Mouse (Mus musculus) embryonic facial prominence, embryonic 11.5 days (tissue): Measurements from ENCODE around the gene 4931422A03Rik. TPM values are rescaled to one million over a fixed set of nuclear protein-coding genes. Genes with fewer than 3 reads are reported as not detected.

ENCODE experiments used
- ATAC-seq: fragments of 200-750 bp; cut with Nextera tagmentation; replicated peaks from 2 replicates; pipeline ENCODE4 v1.8.0; 2017; ENCODE audit warnings: low read depth; ENCODE audit not compliant: insufficient number of reproducible peaks, low FRiP score, low TSS enrichment
- DNase-seq: peaks from one replicate; pipeline ENCODE4 v3.0.0-alpha.2; 2015; ENCODE audit warnings: low spot score
- H3K27ac ChIP-seq: fragments of 300-500 bp; sonication (generic); replicated peaks from 2 replicates; pipeline ENCODE4 v1.5.1; 2014; ENCODE audit warnings: mild to moderate bottlenecking, low read depth, low read length, control low read depth
- H3K27me3 ChIP-seq: fragments of 300-500 bp; sonication (generic); 2 replicates; pipeline ENCODE4 v1.6.1; 2014; ENCODE audit warnings: mild to moderate bottlenecking, low read length, moderate library complexity, mixed read lengths; ENCODE audit not compliant: control insufficient read depth, insufficient read depth
- H3K36me3 ChIP-seq: fragments of 300-500 bp; sonication (generic); replicated peaks from 2 replicates; pipeline ENCODE4 v1.6.1; 2014; ENCODE audit warnings: low read depth, mild to moderate bottlenecking, low read length, moderate library complexity, mixed read lengths; ENCODE audit not compliant: control insufficient read depth, insufficient read depth
- H3K4me1 ChIP-seq: fragments of 300-500 bp; sonication (generic); 2 replicates; pipeline ENCODE4 v1.6.1; 2014; ENCODE audit warnings: low read length, mixed read lengths; ENCODE audit not compliant: control insufficient read depth, insufficient read depth
- H3K4me2 ChIP-seq: fragments of 300-500 bp; sonication (generic); 2 replicates; pipeline ENCODE4 v1.6.1; 2014; ENCODE audit warnings: low read depth, mild to moderate bottlenecking, control low read depth, low read length, moderate library complexity
- H3K4me3 ChIP-seq: fragments of 300-500 bp; sonication (generic); 2 replicates; pipeline ENCODE4 v1.5.1; 2014; ENCODE audit warnings: low read depth, low read length, control low read depth
- H3K9ac ChIP-seq: fragments of 300-500 bp; sonication (generic); replicated peaks from 2 replicates; pipeline ENCODE4 v1.6.1; 2014; ENCODE audit warnings: mild to moderate bottlenecking, control low read depth, low read length
- H3K9me3 ChIP-seq: fragments of 300-500 bp; sonication (generic); replicated peaks from 2 replicates; pipeline ENCODE4 v1.6.1; 2016; ENCODE audit warnings: mild to moderate bottlenecking, low read length, inconsistent platforms, mixed read lengths; ENCODE audit not compliant: control insufficient read depth
- WGBS: fragments of 180-500 bp; shearing (Covaris S2); extraction: QIAGEN DNeasy Blood & Tissue Kit; methylation state at CpG from one replicate; pipeline ENCODE4 v1.1.7; 2014; 5-methylcytosine and 5-hydroxymethylcytosine counted together
- polyA plus RNA-seq: library from polyadenylated mRNA; unstranded; fragments of >200 nt; fragmentation: Nextera tagmentation; extraction: Ambion mirVana; gene quantifications from 2 replicates; pipeline ENCODE4 v1.2.1, GENCODE M21; 2014

Gene 4931422A03Rik
- polyA plus RNA-seq, 1 experiment from 2014 or later, result 1.1 TPM

- no peaks in the 10 kb centered on the region for H3K36me3 ChIP-seq
- H3K27ac ChIP-seq, result no peak overlapping the region
- H3K4me2 ChIP-seq, result no peak overlapping the region
- H3K4me3 ChIP-seq, result no peak overlapping the region
- no peaks in the 10 kb centered on the region for H3K9me3 ChIP-seq
- DNase-seq (no peak), ATAC-seq (no peak)
- no peaks in the 10 kb centered on the region for H3K4me1 ChIP-seq
- no peak overlapping the region for H3K9ac ChIP-seq
- WGBS, result 90% methylated on average over 2 of the region's 2 CpGs
- H3K27me3 ChIP-seq, result no peaks in the 10 kb centered on the region
These were observed 91.5 kb downstream of the 4931422A03Rik start for GRCm38 (mm10) chr2:103936666-103937065.

- WGBS, result 70% methylated on average over 10 of the region's 10 CpGs
- Histone ChIP-seq H3K4me2 (no peak overlapping the region), H3K27ac (no peak overlapping the region), H3K27me3 (no peaks in the 10 kb centered on the region), H3K36me3 (no peaks in the 10 kb centered on the region), H3K4me3 (no peak overlapping the region), H3K9me3 (no peaks in the 10 kb centered on the region), H3K9ac (no peak overlapping the region), H3K4me1 (no peaks in the 10 kb centered on the region)
- no peak for ATAC-seq
- DNase-seq, result no peak
These were observed 92.3 kb downstream of the 4931422A03Rik start for GRCm38 (mm10) chr2:103935691-103936435.

DNA sequence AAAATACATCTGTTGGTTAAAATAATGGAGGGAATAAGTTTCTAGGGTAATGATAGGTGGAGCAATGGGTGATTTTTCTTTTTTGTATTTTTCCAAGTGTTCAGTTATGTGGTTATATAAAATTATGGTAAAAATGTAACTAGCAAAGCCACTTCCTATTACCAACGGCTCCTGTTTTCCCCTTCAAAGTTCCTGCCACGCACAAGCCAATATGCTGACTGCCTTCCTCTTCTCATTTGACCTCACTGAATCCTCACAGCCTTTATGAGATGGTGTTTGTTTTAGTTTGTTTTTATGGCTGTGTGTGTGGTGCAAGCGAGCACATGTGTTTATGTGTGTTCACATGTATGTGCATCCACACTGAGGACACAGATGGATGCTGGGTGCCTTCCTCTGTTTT, 93.5 kb downstream of the 4931422A03Rik start:
- no peak overlapping the region for H3K27ac ChIP-seq
- H3K4me3 ChIP-seq, result no peak overlapping the region
- WGBS, result 92% methylated on average over 3 of the region's 3 CpGs
- ATAC-seq (no peak), DNase-seq (no peak)
- no peak overlapping the region for H3K4me2 ChIP-seq
- H3K4me1 ChIP-seq, result no peaks in the 10 kb centered on the region
- no peak overlapping the region for H3K9ac ChIP-seq
- no peaks in the 10 kb centered on the region for H3K9me3 ChIP-seq
- H3K27me3 ChIP-seq, result no peaks in the 10 kb centered on the region
- H3K36me3 ChIP-seq, result no peaks in the 10 kb centered on the region

- Histone ChIP-seq H3K9me3 (no peaks in the 10 kb centered on the region), H3K27me3 (no peaks in the 10 kb centered on the region), H3K4me1 (no peaks in the 10 kb centered on the region), H3K4me3 (no peak overlapping the region), H3K27ac (no peak overlapping the region), H3K36me3 (no peaks in the 10 kb centered on the region), H3K4me2 (no peak overlapping the region), H3K9ac (no peak overlapping the region)
- ATAC-seq (no peak), DNase-seq (no peak)
- WGBS, result 57% methylated on average over 7 of the region's 7 CpGs
These were observed 93.9 kb downstream of the 4931422A03Rik start for GRCm38 (mm10) chr2:103934270-103934669.

DNA sequence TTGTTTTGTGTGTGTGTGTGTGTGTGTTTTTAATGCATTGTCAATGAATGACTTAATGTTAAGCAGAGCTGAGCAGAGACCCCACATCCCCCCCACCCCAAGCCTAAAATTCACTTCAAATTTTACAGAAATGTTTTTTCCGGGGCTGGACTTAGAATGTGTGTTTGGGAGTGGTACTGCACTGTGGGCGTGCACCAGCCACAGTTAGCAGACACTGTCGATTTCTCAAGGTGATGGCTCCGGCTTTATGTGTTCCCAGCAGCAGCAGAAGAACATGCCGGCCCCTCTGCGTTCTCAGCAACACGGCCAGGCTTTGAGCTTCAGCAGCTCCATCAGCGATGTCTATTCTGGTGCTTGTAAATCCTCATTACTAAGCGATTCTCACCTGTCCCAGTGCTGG, 95.7 kb downstream of the 4931422A03Rik start:
- H3K27me3 ChIP-seq, result no peaks in the 10 kb centered on the region
- no peak overlapping the region for H3K9ac ChIP-seq
- no peaks in the 10 kb centered on the region for H3K4me1 ChIP-seq
- H3K27ac ChIP-seq, result no peak overlapping the region
- no peak overlapping the region for H3K4me2 ChIP-seq
- WGBS, result 77% methylated on average over 9 of the region's 9 CpGs
- no peaks in the 10 kb centered on the region for H3K9me3 ChIP-seq
- no peak overlapping the region for H3K4me3 ChIP-seq
- H3K36me3 ChIP-seq, result no peaks in the 10 kb centered on the region
- DNase-seq (no peak), ATAC-seq (no peak)

GRCm38 (mm10) chr2:103932025-103932424, 96.1 kb downstream of the 4931422A03Rik start:
- ATAC-seq, result no peak
- Histone ChIP-seq H3K4me1 (no peaks in the 10 kb centered on the region), H3K27me3 (no peaks in the 10 kb centered on the region), H3K4me2 (no peak overlapping the region), H3K9ac (no peak overlapping the region), H3K36me3 (no peaks in the 10 kb centered on the region), H3K4me3 (no peak overlapping the region), H3K27ac (no peak overlapping the region), H3K9me3 (no peaks in the 10 kb centered on the region)
- no peak for DNase-seq
- 63% methylated on average over 2 of the region's 2 CpGs for WGBS

DNA sequence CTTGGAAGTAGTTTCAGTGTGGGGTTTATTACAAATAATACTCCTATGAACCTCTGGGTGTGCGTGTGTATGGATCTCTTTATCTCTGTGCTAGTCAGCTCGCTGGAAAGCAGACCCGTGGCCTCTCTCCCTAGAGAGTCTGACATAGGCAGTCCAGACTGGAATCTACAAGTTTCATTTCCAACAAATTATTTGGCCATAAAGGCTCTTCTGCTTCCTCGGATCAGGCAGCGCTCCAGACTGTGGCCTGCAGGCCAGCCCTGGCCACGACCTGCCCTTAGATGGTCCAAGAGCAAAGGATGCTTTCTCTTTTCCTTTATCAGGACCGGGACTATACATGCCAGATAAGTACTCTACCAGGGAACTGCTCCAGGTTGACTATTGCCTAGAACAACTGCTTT, 96.7 kb downstream of the 4931422A03Rik start:
- no peak for ATAC-seq
- no peaks in the 10 kb centered on the region for H3K4me1 ChIP-seq
- no peaks in the 10 kb centered on the region for H3K27me3 ChIP-seq
- H3K27ac ChIP-seq, result no peak overlapping the region
- H3K9ac ChIP-seq, result no peak overlapping the region
- H3K4me2 ChIP-seq, result no peak overlapping the region
- H3K36me3 ChIP-seq, result no peaks in the 10 kb centered on the region
- WGBS, result 66% methylated on average over 7 of the region's 7 CpGs
- no peak for DNase-seq
- H3K4me3 ChIP-seq, result no peak overlapping the region
- H3K9me3 ChIP-seq, result no peaks in the 10 kb centered on the region

GRCm38 (mm10) chr2:103930306-103931019, 97.7 kb downstream of the 4931422A03Rik start:
- H3K27me3 ChIP-seq, result no peaks in the 10 kb centered on the region
- H3K9ac ChIP-seq, result no peak overlapping the region
- no peak for DNase-seq
- ATAC-seq, result no peak
- H3K4me1 ChIP-seq, result no peaks in the 10 kb centered on the region
- H3K4me2 ChIP-seq, result no peak overlapping the region
- 62% methylated on average over 13 of the region's 13 CpGs for WGBS
- no peaks in the 10 kb centered on the region for H3K36me3 ChIP-seq
- no peak overlapping the region for H3K27ac ChIP-seq
- H3K9me3 ChIP-seq, result no peaks in the 10 kb centered on the region
- no peak overlapping the region for H3K4me3 ChIP-seq
